Mouse (Mus musculus): ENCODE results near the gene Gm49387.

Gene Gm49387

GRCm38 (mm10) chr14:31572561-31573175 lies 68.0 kb downstream of the Gm49387 start:
- no peak for DNase-seq

GRCm38 (mm10) chr14:31571419-31571818 lies 69.3 kb downstream of the Gm49387 start:
- no peak for DNase-seq

GRCm38 (mm10) chr14:31570131-31570951 lies 70.3 kb downstream of the Gm49387 start:
- no peak for DNase-seq

- DNase-seq, result peak; percentile 28 to 31
Measured at GRCm38 (mm10) chr14:31569151-31569631, 71.5 kb downstream of the Gm49387 start.

- DNase-seq, result no peak
Measured at GRCm38 (mm10) chr14:31565478-31566212, 75.0 kb downstream of the Gm49387 start.

- no peak for DNase-seq
Measured at GRCm38 (mm10) chr14:31564452-31565179, 76.1 kb downstream of the Gm49387 start.

- no peak for DNase-seq
Measured at GRCm38 (mm10) chr14:31560886-31561285, 79.8 kb downstream of the Gm49387 start.

- no peak for DNase-seq
Measured at GRCm38 (mm10) chr14:31559216-31559615, 81.5 kb downstream of the Gm49387 start.

GRCm38 (mm10) chr14:31557784-31558183 lies 82.9 kb downstream of the Gm49387 start:
- no peak for DNase-seq

GRCm38 (mm10) chr14:31557273-31557672 lies 83.4 kb downstream of the Gm49387 start:
- no peak for DNase-seq

- DNase-seq, result no peak
Measured at GRCm38 (mm10) chr14:31556526-31557260, 84.0 kb downstream of the Gm49387 start.

- DNase-seq, result peak in 1 of 2 experiments; percentile 26
Measured at GRCm38 (mm10) chr14:31555963-31556434, 84.7 kb downstream of the Gm49387 start.

GRCm38 (mm10) chr14:31555021-31555420 lies 85.7 kb downstream of the Gm49387 start:
- DNase-seq, result no peak

GRCm38 (mm10) chr14:31543885-31544442 lies 96.7 kb downstream of the Gm49387 start:
- no peak for DNase-seq

GRCm38 (mm10) chr14:31537298-31537697 lies 103.4 kb downstream of the Gm49387 start:
- DNase-seq, result peak; percentile 23 to 37

GRCm38 (mm10) chr14:31532656-31533055 lies 108.0 kb downstream of the Gm49387 start:
- DNase-seq, result no peak

- peak; percentile 78 to 81 for DNase-seq
Measured at GRCm38 (mm10) chr14:31531506-31532148, 109.1 kb downstream of the Gm49387 start.

- DNase-seq, result no peak
Measured at GRCm38 (mm10) chr14:31530847-31531246, 109.8 kb downstream of the Gm49387 start.

- no peak for DNase-seq
Measured at GRCm38 (mm10) chr14:31525040-31525810, 115.5 kb downstream of the Gm49387 start.

- DNase-seq, result peak in 1 of 2 experiments; percentile 14
Measured at GRCm38 (mm10) chr14:31521318-31521717, 119.4 kb downstream of the Gm49387 start.
